Mouse (Mus musculus) A20 (cell line): ENCODE measurements around the gene Ccr6.
A peak's percentile ranks its signal among the peaks of the same experiment; 100 is the strongest.

Experiments used
- DNase-seq: peaks from one replicate; pipeline ENCODE4 v3.0.0-alpha.2; 2011; ENCODE audit warnings: low read depth, low spot score

Ccr6 gene

GRCm38 (mm10) chr17:8233618-8234214, 2.1 kb upstream of the Ccr6 start:
- DNase-seq, result no peak

GRCm38 (mm10) chr17:8234537-8234936, 1.3 kb upstream of the Ccr6 start:
- peak; percentile 61 for DNase-seq

- DNase-seq, result peak; percentile 60
These were observed 2.3 kb downstream of the Ccr6 start for GRCm38 (mm10) chr17:8238012-8238710.

DNA sequence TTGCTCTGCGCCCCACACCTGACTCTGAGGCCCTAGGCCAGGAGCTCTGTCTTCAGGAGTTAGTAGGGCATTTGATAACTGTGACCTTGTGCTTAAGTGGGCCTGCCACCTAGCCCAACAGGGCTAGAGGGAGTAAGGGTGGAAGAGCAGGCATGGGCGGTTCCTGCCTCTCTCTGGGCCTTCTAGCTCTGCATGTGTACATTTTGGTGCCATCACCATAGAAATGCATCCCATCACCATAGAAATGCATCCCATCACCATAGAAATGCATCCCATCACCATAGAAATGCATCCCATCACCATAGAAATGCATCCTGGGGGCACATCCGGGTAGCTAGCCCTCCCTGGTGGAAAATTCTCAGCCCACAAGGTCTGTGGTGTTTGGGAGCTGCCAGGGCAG, 3.7 kb downstream of the Ccr6 start:
- no peak for DNase-seq

DNA sequence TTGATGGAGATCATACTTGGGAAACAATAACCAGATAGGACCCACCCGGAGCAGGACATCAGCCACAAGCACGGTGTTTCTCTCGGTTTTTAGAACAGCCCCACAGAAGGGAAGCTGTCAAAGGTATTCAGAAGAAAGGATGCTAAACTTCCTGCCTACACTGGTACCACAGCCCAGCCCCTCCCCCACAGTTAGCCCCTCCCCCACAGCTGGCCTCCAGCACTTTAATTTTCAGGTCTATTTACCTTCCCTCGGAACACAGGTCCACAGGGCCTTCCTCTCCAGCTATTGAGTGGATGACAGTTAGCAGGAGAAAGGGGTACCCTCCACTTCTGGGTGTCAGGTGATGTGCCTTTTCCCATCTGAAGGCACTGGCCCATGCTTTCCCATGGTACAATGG, 4.7 kb downstream of the Ccr6 start:
- DNase-seq, result no peak

- DNase-seq, result no peak
These were observed 5.8 kb downstream of the Ccr6 start for GRCm38 (mm10) chr17:8241645-8242044.

DNA sequence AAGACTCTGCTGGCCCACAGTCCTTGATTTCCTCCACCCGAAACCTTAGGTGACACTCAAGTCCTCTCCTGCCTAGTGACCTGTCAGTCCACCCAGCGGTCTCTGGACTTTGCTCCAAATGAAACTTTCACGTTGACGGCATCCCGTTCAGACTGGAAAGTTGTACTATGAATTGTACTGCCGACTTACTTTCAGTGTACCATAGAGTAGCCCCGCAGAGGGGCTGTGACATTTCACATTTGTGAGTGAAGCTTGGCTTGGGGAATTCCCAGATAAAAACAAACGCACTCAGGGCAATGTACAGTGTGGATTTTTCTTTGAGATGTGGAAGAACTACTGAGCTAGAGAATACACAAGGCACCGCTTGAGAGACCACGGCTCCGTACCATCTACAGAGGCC, 6.3 kb downstream of the Ccr6 start:
- no peak for DNase-seq

DNA sequence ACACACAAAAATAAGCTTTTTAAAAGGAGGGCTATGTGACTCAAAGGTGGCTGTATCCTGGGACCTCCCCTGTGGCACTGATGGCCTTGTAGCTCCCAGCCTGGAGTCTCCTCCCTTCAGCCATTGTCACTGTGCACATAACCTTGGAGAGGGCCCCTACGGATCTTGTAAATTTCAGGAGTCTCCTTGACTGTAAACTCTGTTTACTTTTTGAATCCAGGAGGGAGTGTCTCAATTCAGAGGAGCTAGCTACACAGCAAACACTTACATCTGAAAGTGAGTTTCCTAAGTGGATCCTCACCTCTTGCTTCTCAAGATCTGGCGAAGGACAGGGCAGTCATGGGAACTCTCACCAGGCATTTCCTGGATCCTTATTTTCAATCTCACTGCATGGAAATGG, 8.3 kb downstream of the Ccr6 start:
- no peak for DNase-seq

DNA sequence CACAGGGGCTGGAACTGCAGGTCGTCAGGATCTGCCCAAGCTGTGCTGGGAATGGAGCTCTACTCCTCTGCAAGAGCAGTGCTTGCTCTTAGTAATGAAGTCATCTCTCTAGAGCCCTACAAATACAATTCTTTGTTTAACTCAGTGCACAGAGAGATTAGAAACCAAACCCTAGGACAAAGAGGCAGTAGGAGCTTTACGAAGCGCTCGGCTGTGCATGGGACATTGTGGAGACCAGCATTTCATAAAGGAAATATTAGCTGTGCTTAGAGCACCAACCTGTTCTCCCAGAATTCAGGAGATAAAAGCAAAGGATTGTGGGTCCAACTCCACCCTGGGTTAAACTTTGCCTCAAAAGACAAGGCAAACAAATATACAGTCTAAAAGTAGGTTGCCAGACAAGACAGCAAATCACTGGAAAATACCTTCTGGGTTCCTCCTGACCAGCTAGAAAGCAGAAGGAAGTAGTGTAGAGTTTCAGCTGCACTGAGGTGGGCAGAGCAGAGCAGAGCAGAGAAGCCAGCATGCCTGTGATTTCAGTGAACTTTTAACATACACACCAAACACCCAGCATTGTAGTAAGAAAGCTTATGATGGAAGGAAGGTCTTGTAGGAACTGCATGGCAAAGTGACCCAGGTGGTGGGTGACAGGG, 10.4 kb downstream of the Ccr6 start:
- peak; percentile 46 for DNase-seq

- no peak for DNase-seq
These were observed 15.9 kb downstream of the Ccr6 start for GRCm38 (mm10) chr17:8251704-8252103.

DNA sequence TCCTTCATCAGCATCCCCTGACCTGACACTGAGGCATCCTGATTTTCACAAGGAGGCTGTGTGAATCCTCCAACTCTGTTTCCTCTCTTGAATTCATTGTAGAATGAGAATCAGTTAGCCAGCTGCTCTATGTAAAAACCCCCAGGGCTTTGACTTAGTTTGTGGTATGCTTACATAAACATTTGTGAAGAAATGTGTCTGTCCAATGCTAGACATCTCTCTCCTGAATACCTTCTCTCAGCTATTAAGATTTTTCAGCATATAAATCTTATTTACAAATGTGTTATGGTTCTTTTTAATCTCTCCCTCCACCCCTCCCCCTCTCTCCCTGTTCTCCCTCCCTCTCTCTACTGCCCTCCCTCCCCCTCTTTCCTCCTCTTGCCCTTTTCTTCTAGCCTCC, 18.4 kb downstream of the Ccr6 start:
- DNase-seq, result no peak

GRCm38 (mm10) chr17:8254914-8255313, 19.1 kb downstream of the Ccr6 start:
- DNase-seq, result no peak

DNA sequence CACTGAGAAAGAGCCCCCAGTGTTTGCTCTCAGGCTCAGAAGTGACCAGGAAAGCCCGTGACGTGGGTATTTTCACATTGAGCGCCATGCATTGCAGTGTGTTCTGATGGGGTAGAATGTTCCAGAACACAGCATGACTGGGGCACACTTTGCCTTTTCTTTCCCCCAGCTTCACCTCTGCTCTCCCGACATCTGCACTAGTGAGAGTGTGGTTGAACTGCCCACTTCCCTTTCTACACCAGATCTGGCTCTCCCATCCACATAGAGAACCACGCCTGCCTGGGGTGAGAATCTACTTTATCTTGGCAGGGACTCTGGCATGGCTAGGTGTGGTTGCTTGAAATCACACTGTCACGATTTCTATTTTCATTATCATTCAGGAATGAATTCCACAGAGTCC, 19.7 kb downstream of the Ccr6 start:
- no peak for DNase-seq

GRCm38 (mm10) chr17:8256982-8257381, 21.1 kb downstream of the Ccr6 start:
- no peak for DNase-seq

DNA sequence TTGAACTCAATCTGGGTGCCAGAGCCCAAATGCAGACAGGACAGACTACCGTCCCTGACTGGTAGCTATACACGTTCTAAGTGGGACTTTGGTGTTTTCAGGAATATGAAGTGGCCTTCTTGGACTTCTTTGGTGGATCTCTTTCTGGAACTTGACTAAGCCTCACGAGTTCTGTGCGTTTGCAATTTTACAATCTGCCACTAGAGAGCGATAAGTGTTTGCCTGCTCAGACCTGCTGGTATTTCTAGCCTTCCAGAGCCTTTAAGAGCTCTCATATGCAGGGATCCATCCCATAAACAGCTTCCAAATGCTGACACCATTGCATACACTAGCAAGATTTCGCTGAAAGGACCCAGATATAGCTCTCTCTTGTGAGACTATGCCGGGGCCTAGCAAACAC, 28.8 kb downstream of the Ccr6 start:
- peak; percentile 62 for DNase-seq

GRCm38 (mm10) chr17:8272054-8272749, 36.4 kb downstream of the Ccr6 start:
- no peak for DNase-seq

DNA sequence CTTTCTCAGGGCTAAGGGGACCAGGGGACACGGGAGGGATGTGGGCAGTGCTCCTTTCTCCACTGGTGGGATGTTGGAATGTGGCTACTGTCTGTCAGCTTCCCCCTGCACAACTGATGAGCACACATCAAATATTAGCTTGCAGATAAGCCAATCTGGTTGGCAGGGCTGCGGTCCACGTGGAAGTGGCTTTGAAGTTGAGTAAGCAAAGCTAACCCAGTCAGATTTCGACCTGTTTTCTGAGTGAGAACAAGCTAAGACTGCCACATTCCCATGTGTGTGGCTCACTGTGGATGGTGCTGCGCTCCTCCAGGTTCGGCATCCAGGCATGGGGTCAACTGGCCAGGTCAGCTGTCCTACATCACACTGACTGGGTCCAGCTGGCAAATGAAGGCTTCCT, 37.1 kb downstream of the Ccr6 start:
- DNase-seq, result no peak

- no peak for DNase-seq
These were observed 40.2 kb downstream of the Ccr6 start for GRCm38 (mm10) chr17:8276071-8276470.

DNA sequence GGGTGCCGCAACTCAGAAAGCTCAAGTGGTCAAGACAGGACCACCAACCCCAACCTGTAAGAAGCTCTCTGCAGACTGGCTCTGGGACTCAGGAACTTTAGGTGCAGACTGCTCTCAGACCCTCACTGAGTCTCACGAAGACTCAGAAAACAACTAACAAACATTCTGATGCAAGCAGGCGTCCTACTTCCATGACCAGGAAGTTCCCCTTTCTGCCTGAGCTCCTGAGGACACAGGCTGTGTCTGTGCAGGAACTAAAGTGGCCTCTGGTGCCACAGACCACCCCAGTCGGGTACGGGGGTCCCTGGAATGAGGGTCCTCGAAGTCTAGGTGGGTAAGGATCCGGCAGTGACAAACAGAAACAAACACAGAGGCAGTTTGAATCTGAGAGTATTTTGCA, 40.8 kb downstream of the Ccr6 start:
- DNase-seq, result no peak

- DNase-seq, result no peak
These were observed 41.4 kb downstream of the Ccr6 start for GRCm38 (mm10) chr17:8277266-8277665.

- DNase-seq, result no peak
These were observed 42.5 kb downstream of the Ccr6 start for GRCm38 (mm10) chr17:8278356-8278755.

DNA sequence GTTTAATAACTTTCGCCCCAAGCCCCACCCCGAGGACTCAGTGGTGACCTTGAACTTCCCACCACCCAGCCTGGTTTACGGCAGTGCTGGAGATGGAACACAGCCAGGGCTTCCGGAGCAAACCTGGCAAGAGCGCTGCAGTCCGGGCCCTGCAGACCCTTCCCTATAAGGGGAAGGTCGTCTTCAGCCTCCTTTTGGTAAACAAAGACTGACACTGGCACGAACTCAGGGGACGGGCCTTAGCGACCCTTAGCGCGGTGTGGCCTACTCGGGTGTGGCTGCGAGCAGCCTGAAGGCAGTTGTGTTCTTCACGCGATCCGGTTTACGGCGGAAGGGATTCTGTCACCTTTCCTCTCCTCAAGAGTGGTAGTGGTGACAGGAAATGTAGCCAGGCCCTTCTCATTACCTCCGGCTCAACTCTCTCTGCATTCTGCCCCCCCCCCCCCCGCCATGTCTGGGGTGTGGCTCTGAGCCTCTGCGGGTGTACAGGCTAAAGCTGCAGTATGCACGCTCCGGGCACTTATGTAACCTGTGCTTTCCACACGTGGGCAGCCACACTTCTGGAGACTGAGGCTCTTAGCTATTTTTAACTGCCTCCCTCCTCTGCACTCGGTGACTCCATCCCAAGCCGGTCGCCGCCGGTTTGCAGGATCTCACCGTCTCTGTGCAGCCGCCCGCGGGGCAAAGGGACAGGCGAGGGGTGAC, 47.1 kb downstream of the Ccr6 start, which contains the start of gene Mpc1:
TSS of gene Mpc1 (plus strand) at position 84 of the 705 bp plus-strand sequence.
- peak; percentile 77 for DNase-seq
